Mouse (Mus musculus): ENCODE measurements around the gene Gapdh.

- TF ChIP-seq CTCF (IDR thresholded peaks at IDR 0.05; ENCODE audit: low read depth, low read length) (no peak), POLR2A (IDR thresholded peaks at IDR 0.05; ENCODE audit: borderline replicate concordance, low read depth, low read length) (no peak)
Measured at GRCm38 (mm10) chr6:125149569-125149950, 16.7 kb downstream of the Gapdh start.
